Mouse (Mus musculus) neutrophil, adult 5-6 weeks (primary cell): ENCODE data around the gene Gtf2b. TPM values are rescaled to one million over a fixed set of nuclear protein-coding genes. Genes with fewer than 3 reads are reported as not detected.
A peak's percentile ranks its signal among the peaks of the same experiment; 100 is the strongest.

Experiments used
- ATAC-seq: fragments of 151-379, 151-347 bp; 2 replicates; pipeline ENCODE4 v1.8.0; 2017; ENCODE audit warnings: mild to moderate bottlenecking, moderate TSS enrichment; ENCODE audit not compliant: insufficient number of reproducible peaks, poor library complexity, low FRiP score, severe bottlenecking; ENCODE audit errors: extremely low read depth
- total RNA-seq: library from RNA; stranded (forward); fragments of 200-1000 nt; gene quantifications from 2 replicates; pipeline ENCODE4 v1.2.3, GENCODE M21; 2017

The Gtf2b gene
- 90.2 and 94.5 TPM in 2 replicates for total RNA-seq

DNA sequence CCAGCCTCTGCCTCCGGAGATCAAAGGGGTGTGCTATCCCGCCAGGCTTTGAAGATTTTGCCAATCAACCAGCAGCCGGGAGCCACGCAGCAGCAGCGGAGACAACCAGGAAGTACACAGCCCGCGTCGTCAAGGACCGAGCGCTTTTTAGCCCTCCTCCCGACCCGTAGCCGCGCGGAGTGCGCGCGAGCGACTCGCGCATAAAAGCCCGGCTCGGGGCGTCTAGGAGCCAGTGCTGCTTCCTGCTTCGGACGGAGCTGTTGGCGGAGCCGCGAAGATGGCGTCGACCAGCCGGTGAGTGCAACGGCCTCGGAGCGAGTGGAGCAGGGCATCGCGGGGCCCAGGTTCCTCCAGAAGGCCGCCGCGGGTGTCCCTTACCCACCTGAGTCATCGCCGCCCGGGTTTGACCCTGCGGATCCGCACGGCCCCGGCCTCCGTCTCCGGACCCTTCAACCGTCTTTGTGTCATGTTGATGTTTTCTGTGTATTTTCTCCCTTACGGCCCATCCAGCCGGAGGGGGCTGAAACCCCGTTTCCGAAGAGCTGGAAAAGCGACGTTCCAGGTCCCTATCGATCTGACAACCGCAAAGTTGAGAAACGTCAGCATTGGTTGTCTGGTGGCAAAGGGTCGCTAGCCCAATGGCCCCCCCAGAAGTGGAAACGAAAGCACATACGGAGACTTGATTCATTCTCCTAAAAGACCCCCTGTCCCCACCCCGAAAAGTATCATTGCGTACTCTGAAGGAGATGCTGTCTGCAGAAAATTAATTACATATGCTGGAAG lies at the start of gene Gtf2b:
Gene Gtf2b, plus strand, starts transcription at position 51 of the 783 bp plus-strand sequence.
- peak; percentile 92 for ATAC-seq

- no peak for ATAC-seq
Observed at GRCm38 (mm10) chr3:142725481-142725880, 39.4 kb upstream of the Gtf2b start.

DNA sequence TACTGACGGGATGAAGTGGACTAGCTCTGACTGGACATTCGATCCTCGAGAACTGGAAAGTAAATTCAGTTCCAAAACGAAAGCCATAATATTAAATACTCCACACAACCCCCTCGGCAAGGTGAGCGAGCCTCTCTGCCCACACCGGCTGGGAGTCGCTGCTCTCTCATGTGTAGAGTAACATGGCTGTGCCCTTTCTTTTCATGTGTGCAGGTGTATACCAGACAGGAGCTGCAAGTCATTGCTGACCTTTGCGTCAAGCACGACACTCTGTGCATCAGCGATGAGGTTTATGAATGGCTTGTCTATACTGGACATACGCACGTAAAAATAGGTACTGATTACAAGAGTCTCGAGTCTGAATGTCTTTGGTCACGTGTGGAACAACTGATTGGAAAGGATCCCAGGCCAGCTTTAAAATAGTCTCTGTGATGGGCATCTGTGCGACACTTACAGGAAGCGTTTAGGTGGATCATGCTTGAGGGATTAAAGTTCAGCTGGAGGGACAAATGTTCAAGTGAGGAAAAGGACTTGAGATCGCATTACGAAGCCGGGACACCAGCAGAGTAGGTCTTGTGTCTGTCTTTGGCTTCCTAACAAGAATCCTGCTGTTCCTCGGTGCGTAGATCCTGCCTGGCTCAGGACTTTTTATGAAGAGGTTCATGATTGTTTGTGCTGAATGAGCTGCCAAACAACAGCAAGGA lies 38.7 kb upstream of the Gtf2b start:
- ATAC-seq: no peak

GRCm38 (mm10) chr3:142734291-142734690 lies 30.6 kb upstream of the Gtf2b start:
- ATAC-seq: no peak

DNA sequence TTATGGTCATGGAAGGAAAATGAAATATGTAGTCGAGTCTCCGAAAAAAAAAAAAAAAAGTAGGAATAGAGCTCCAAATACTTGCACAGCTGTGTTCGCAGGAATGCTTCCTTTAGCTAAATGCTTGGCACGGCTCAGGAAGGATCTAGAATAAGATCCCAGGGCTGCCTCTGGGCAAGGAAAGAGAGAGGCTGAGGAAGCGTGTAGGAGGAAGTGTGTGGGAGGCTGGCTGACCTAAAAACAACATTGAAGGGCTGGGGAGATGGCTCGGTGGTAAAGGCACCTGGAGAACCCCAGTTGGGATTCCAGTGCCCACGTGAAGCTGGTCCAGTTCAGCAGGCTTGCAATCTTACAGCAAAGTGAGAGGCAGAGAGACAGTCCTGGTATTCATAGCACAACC lies 23.9 kb upstream of the Gtf2b start:
- ATAC-seq: no peak

DNA sequence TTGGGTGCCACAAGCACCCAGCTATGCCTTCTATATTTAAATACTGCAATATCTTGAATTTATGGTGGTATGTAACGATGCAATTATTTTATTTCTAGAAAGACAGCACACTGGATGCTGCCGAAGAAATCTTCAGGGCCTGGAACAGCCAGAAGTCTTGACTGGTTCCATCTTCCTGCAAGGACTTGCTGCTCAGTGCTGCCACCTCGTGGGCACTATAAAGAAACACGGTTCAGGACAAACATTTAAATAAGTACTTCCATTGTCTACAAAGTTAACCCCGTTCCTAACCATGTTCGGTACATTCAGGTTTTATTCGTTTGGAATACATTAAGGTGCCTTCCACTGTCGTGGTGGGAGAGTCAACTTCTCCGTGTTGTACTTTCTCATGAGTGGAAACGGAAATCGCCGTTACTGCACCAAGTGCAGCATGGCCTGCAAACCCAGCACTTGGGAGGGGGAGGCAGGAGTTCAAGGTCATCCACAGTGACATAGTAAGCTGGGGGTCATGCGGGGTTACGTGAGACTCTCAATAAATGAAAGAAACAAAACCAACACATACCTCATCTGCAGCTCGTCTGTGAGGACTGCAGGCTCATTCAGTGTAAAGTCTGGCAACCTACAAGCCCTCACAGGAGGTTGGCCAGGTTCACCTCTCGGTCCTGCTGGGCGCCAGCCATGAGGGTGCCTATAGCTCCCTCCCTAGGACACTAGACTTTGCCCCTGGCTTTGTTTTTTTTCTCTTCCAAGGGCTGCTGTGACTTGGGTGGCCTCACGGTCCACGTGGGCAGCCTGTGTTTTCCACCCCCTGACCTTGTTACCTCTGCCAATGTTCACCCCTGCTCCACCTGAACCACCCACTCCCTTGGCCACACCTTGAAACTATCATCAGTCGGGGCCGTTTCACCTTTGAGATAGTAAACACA lies 20.6 kb upstream of the Gtf2b start:
- ATAC-seq: peak; percentile 76

DNA sequence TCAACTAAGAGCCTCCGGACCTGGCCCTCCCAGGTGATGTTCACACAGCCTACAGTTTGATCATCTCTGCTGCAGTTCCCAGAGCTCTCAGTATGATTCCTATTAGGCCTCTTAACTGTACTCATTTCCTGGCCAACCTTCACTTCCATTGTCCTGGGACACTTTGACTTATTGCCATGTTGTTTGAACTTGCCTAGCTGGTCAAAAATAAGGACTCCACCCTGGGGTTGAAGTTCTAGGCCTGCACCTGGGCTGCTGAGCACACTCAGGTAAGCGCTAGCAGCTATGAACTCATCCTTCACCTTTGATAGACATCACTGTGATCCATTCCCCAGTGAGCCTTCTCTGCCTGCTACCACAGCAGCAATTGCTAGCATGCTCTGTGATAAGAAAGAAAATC lies 19.8 kb upstream of the Gtf2b start:
- no peak for ATAC-seq

DNA sequence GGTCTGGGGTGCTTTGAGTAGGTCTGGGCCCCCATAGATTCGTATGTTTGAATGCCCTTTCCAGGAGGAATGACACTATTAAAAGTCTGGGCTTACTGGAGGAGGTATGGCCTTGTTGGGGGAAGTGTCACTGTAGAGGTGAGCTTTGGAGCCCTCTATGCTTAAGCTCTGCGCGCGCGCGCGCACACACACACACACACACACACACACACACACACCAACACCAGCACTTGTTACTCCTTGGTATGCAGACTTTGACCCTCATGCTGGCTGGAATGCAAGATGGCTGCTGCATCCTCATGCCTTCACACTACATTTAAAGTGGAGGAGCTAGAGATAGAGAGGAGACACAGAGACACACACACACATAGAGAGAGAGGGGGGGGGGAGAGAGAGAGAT lies 17.2 kb upstream of the Gtf2b start:
- no peak for ATAC-seq

- ATAC-seq: no peak
Observed at GRCm38 (mm10) chr3:142749131-142749530, 15.7 kb upstream of the Gtf2b start.

DNA sequence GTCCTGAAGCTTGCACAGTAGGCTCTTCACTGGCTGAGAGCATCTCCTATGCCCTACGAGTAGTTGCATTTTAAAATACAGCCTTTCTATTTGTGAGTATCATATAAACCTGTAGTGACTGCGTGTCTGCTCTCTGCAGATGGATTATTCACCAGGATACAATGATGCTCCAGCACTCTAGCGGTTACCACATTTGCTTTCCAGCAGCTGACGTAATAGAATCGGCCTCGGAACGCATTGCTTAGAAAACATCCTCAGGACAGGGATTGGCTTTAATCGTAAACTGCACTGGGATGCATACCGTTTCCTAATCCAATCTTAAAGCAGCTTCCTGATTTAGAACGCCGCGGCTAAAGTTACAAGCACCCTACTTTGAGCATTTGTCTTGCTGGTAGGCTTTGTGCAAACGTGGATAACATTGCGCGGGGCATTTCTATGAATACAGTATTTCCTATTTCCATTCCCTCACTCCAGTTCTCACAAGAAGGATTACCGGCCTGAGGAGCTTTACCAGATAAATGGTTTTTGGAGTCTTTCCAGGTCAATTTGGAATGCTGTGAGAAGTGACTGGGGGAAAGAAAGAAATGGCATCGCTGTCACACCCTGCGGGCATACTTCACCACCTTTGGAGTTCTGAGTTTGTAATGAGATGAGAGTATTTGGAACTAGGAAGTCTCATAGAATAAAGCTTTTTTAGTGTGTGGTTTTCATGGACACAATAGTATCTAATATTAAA lies 9.5 kb upstream of the Gtf2b start:
- no peak for ATAC-seq

DNA sequence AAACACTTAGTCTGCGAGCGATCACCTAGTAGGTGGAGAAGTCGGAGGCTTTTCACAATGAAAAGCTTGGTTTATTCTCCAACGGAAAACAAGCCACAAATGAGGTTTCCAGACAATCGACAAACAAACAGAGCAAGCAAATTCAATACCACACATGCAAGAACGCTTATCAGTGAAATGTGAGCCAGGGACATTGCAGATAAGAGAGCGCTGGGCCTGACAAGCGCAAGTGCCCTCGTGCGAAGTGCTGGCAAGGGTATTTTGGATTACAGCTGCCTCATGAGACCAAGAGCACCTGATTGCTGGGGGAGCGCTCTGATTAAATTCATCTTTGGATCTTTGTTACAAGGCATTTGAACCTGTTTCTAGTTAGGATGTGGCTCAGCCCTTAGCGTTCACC lies 7.0 kb upstream of the Gtf2b start:
- ATAC-seq: no peak

- no peak for ATAC-seq
Observed at GRCm38 (mm10) chr3:142758593-142758992, 6.3 kb upstream of the Gtf2b start.

GRCm38 (mm10) chr3:142760356-142760755 lies 4.5 kb upstream of the Gtf2b start:
- ATAC-seq: no peak

DNA sequence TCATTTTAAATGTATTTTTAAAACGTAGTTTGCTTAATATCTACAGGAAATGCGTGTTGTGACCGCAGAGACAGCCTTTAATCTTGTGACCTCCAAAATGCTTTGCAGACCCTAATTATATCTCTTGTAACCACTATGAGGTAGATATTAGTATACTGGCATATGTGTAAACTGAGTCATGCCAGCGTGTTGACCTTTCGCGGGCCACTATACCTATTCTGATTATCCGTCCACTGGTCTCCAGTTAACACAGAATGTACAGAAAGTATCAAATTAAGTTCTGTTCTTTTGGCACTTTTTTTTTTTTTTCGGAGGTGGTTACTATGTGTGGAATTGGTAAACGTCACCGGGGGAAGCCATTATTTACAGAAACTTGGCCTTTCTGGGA lies 927 bp downstream of the Gtf2b start:
- no peak for ATAC-seq

DNA sequence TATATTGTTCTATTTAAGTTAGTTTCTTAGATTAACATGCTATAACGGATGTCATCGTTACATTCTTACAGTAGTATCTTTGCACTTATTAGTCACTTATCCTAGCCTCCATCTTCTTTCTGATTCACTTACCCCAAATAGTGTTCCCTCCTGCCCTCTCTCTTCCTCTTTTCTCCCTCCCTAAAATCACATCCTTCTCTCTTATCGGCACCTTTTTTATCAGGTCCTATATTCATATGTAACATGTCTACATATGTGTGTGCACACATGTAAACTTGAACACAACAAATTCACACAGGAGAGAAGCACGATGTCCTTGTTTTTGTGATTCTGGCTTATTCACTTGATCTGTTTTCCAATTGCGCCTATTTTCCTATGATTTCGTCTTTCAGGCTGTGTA lies 3.7 kb downstream of the Gtf2b start:
- no peak for ATAC-seq

- ATAC-seq: no peak
Observed at GRCm38 (mm10) chr3:142770518-142770917, 5.7 kb downstream of the Gtf2b start.

DNA sequence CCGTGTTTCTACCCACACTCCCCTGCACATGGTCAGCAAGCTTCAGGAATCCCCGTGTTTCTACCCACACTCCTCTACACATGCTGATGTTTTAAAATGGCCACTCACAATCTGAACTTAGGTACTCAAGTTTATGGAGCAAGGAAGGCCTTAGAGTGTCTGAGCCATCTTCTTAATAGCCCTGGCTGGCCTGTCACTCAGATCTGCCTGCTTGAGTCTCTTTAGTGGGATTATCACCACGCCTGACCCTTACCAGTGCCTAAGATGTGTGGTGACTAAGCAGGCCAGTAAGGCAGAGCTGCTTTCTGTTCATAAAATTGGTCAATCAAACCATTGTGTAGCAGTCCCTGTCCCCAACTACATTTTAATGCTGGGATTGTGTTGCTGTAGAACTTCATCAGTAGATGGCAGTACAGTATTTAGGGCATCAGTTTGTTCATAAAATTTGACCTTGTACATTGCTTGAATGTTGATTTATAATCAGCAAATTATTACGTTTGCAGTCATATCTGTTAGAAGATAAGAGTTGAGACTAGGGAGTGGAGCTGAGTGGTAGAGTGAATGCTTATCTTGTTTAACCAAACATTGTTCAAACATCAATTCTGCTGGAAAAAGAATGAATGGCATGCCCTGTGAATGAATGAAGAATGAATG lies 8.8 kb downstream of the Gtf2b start:
- no peak for ATAC-seq

- ATAC-seq: no peak
Observed at GRCm38 (mm10) chr3:142777227-142777626, 12.4 kb downstream of the Gtf2b start.
